Mouse (Mus musculus) CH12.LX (cell line): ENCODE measurements around the gene Maz. TPM values are rescaled to one million over a fixed set of nuclear protein-coding genes. Genes with fewer than 3 reads are reported as not detected.
A peak's percentile ranks its signal among the peaks of the same experiment; 100 is the strongest.

Experiments
- DNase-seq: peaks from one replicate; pipeline ENCODE4 v3.0.0-alpha.2; 2013; ENCODE audit errors: extremely low read depth
- H3K27ac ChIP-seq: 2 replicates; pipeline ENCODE4 v1.5.1; 2012; ENCODE audit warnings: low read depth, mild to moderate bottlenecking, control low read depth, moderate library complexity; ENCODE audit not compliant: insufficient read depth
- H3K27me3 ChIP-seq: replicated peaks from 2 replicates; pipeline ENCODE3; 2012; ENCODE audit warnings: inconsistent platforms
- H3K36me3 ChIP-seq, 2 experiments: replicated peaks in 1 of 2; 2 replicates each; pipeline versions ENCODE3 to v1.6.1; 2012; ENCODE audit warnings: inconsistent platforms in 1 of 2, low read length in 1 of 2, mild to moderate bottlenecking in 1 of 2, mixed read lengths in 1 of 2, moderate library complexity in 1 of 2; ENCODE audit not compliant: control insufficient read depth in 1 of 2, insufficient read depth in 1 of 2
- H3K4me1 ChIP-seq, 2 experiments: 2 replicates each; pipeline ENCODE4 v1.6.1; 2012; ENCODE audit warnings: inconsistent platforms in 1 of 2, moderate library complexity in 1 of 2; ENCODE audit not compliant: insufficient read depth in 2 of 2, control insufficient read depth in 1 of 2
- H3K4me2 ChIP-seq: 2 replicates; pipeline ENCODE4 v1.6.1; 2012; ENCODE audit warnings: low read depth, mild to moderate bottlenecking, control low read depth; ENCODE audit not compliant: poor library complexity, insufficient read depth, severe bottlenecking
- H3K4me3 ChIP-seq, 3 experiments: fragments of 150-350 bp in 1 of 3; sonication (generic) in 1 of 3; replicated peaks in 1 of 3; 2 replicates each; pipeline versions ENCODE3 to v1.5.1; 2011 to 2012; ENCODE audit warnings: low read depth in 2 of 3, low read length in 2 of 3, mild to moderate bottlenecking in 2 of 3, moderate library complexity in 2 of 3, control low read depth in 1 of 3, improper control_type of control experiment in 1 of 3, inconsistent platforms in 1 of 3, mixed read lengths in 1 of 3; ENCODE audit not compliant: poor library complexity in 1 of 3
- H3K79me2 ChIP-seq: replicated peaks from 2 replicates; pipeline ENCODE4 v1.6.1; 2012; ENCODE audit warnings: mild to moderate bottlenecking, moderate library complexity; ENCODE audit not compliant: control insufficient read depth, poor library complexity, insufficient read depth, severe bottlenecking; ENCODE audit errors: extremely low read depth
- H3K9ac ChIP-seq: 2 replicates; pipeline ENCODE4 v1.6.1; 2012; ENCODE audit warnings: low read depth, mild to moderate bottlenecking, control low read depth, moderate library complexity; ENCODE audit not compliant: insufficient read depth
- H3K9me3 ChIP-seq: replicated peaks from 2 replicates; pipeline ENCODE3; 2012; ENCODE audit warnings: low read length, inconsistent platforms, mixed read lengths
- CHD1 ChIP-seq: IDR thresholded peaks from 2 replicates; pipeline ENCODE4 v1.6.1; 2012; ENCODE audit warnings: low read depth, low read length, improper control_type of control experiment, inconsistent platforms
- CHD2 ChIP-seq: IDR thresholded peaks from 2 replicates; pipeline ENCODE4 v1.6.1; 2011; ENCODE audit warnings: low read length, improper control_type of control experiment
- CTCF ChIP-seq, 2 experiments: IDR thresholded peaks in 1 of 2; conservative IDR thresholded peaks in 1 of 2; 2 replicates each; pipeline ENCODE4 v1.5.1; 2011 to 2012; ENCODE audit warnings: low read depth in 2 of 2, low read length in 2 of 2, improper control_type of control experiment in 1 of 2, inconsistent platforms in 1 of 2, mild to moderate bottlenecking in 1 of 2, moderate library complexity in 1 of 2
- EP300 ChIP-seq: IDR thresholded peaks from 2 replicates; pipeline ENCODE4 v1.6.1; 2011; ENCODE audit warnings: low read length, improper control_type of control experiment
- KAT2A ChIP-seq: IDR thresholded peaks from 2 replicates; pipeline ENCODE4 v1.6.1; 2012; ENCODE audit warnings: low read length, improper control_type of control experiment, inconsistent platforms; ENCODE audit not compliant: insufficient replicate concordance
- MAZ ChIP-seq: IDR thresholded peaks from 2 replicates; pipeline ENCODE4 v1.6.1; 2012; ENCODE audit warnings: low read depth, mild to moderate bottlenecking, inconsistent platforms, low read length, improper control_type of control experiment, moderate library complexity
- MXI1 ChIP-seq: IDR thresholded peaks from 2 replicates; pipeline ENCODE4 v1.6.1; 2011; ENCODE audit warnings: mild to moderate bottlenecking, low read depth, low read length, improper control_type of control experiment
- POLR2A ChIP-seq: IDR thresholded peaks from 2 replicates; pipeline ENCODE4 v1.6.1; 2011; ENCODE audit warnings: low read depth, mild to moderate bottlenecking, improper control_type of control experiment, low read length
- SMC3 ChIP-seq: IDR thresholded peaks from 2 replicates; pipeline ENCODE4 v1.6.1; 2011; ENCODE audit warnings: low read depth, low read length, improper control_type of control experiment
- TBP ChIP-seq: conservative IDR thresholded peaks from 2 replicates; pipeline ENCODE4 v1.6.1; 2011; ENCODE audit warnings: low read depth, low read length, improper control_type of control experiment
- UBTF ChIP-seq: IDR thresholded peaks from 2 replicates; pipeline ENCODE4 v1.6.1; 2012; ENCODE audit warnings: low read depth, mild to moderate bottlenecking, inconsistent platforms, low read length, improper control_type of control experiment, moderate library complexity
- ZMIZ1 ChIP-seq: IDR thresholded peaks from 2 replicates; pipeline ENCODE4 v1.6.1; 2012; ENCODE audit warnings: low read depth, mild to moderate bottlenecking, inconsistent platforms, low read length, improper control_type of control experiment
- ZNF384 ChIP-seq: IDR thresholded peaks from 2 replicates; pipeline ENCODE4 v1.6.1; 2012; ENCODE audit warnings: low read depth, low read length, improper control_type of control experiment, inconsistent platforms
- dilution Hi-C: fragments of 300-500 bp; cut with MboI; formaldehyde crosslinking; loops from 2 replicates; pipeline ENCODE4 v1.14.3; 2020; ENCODE audit warnings: low sequenced_read_pairs; ENCODE audit not compliant: extremely low pct_unique_long_range_greater_than_20kb, extremely low pct_ligation_motif_present
- in situ Hi-C: fragments of 300-500 bp; cut with MboI; formaldehyde crosslinking; loops from 3 replicates; pipeline ENCODE4 v1.14.3; 2019; ENCODE audit warnings: low sequenced_read_pairs, low pct_ligation_motif_present, low pct_unique_long_range_greater_than_20kb, mixed read lengths
- polyA plus RNA-seq: library from polyadenylated mRNA; unstranded; fragments of >175 nt; gene quantifications from 2 replicates; pipeline ENCODE4 v1.2.1, GENCODE M21; 2012; ENCODE audit warnings: low read depth; ENCODE audit not compliant: insufficient read length
- total RNA-seq, 2 experiments: library from RNA; depleted of rRNA; stranded (reverse); fragments of 300-350 nt in 1 of 2; fragments of >200 nt in 1 of 2; gene quantifications; 2 replicates each; pipeline ENCODE4 v1.2.3; 2012 to 2014

Maz gene
- total and polyA plus RNA-seq, 3 experiments = 87.0 to 219 (median 91.2) TPM

GRCm38 (mm10) chr7:127070871-127071413 lies 44.1 kb upstream of the Maz start:
- H3K9me3 ChIP-seq = peaks cover 4% of the 10 kb centered on the region
- H3K4me3 ChIP-seq = no peak overlapping the region
- TF ChIP-seq POLR2A (no peak), UBTF (no peak), MXI1 (no peak), TBP (no peak), ZMIZ1 (no peak), CHD1 (no peak), EP300 (no peak), MAZ (no peak)
- dilution Hi-C loops = no loop called here
- no peaks in the 10 kb centered on the region for H3K79me2 ChIP-seq
- H3K27ac ChIP-seq = no peak overlapping the region
- peaks cover 0 to 6% of the 10 kb centered on the region in 2 experiments for H3K36me3 ChIP-seq
- peaks cover 2 to 6% of the 10 kb centered on the region in 2 experiments; a peak in 3 of 4 replicates for H3K4me1 ChIP-seq
- in situ Hi-C loops = no loop called here
- H3K9ac ChIP-seq = no peak overlapping the region
- no peak overlapping the region for H3K4me2 ChIP-seq
- DNase-seq = no peak
- H3K27me3 ChIP-seq = no peaks in the 10 kb centered on the region

GRCm38 (mm10) chr7:127066317-127066716 lies 39.5 kb upstream of the Maz start:
- dilution Hi-C loops = no loop called here
- no peak overlapping the region for H3K4me2 ChIP-seq
- H3K9ac ChIP-seq = no peak overlapping the region
- peaks cover 0 to 6% of the 10 kb centered on the region in 2 experiments; a peak in 1 of 4 replicates for H3K4me1 ChIP-seq
- no peaks in the 10 kb centered on the region for H3K27me3 ChIP-seq
- no peaks in the 10 kb centered on the region for H3K36me3 ChIP-seq
- H3K4me3 ChIP-seq = no peak overlapping the region
- H3K79me2 ChIP-seq = no peaks in the 10 kb centered on the region
- in situ Hi-C loops = no loop called here
- no peak overlapping the region for H3K27ac ChIP-seq
- no peak for TF ChIP-seq KAT2A
- TF ChIP-seq UBTF = no peak
- TF ChIP-seq CHD2 = no peak
- H3K9me3 ChIP-seq = no peaks in the 10 kb centered on the region
- no peak for DNase-seq

GRCm38 (mm10) chr7:127065538-127065937 lies 38.7 kb upstream of the Maz start:
- in situ Hi-C loops (no loop called here), dilution Hi-C loops (no loop called here)
- no peaks in the 10 kb centered on the region for H3K9me3 ChIP-seq
- H3K4me3 ChIP-seq = no peak overlapping the region
- H3K27me3 ChIP-seq = no peaks in the 10 kb centered on the region
- H3K4me1 ChIP-seq = peaks cover 0 to 6% of the 10 kb centered on the region in 2 experiments; a peak in 1 of 4 replicates
- DNase-seq = no peak
- no peak overlapping the region for H3K4me2 ChIP-seq
- no peak overlapping the region for H3K9ac ChIP-seq
- no peaks in the 10 kb centered on the region for H3K36me3 ChIP-seq
- TF ChIP-seq ZNF384 (no peak), SMC3 (peak; percentile 31), CTCF (conservative IDR thresholded peaks at IDR 0.05 in 1 of 2, IDR thresholded peaks at IDR 0.05 in 1 of 2; ENCODE audit: low read depth in 2 of 2, low read length in 2 of 2) (peak in 1 of 2 experiments; percentile 28; a peak in 2 of 4 replicates)
- H3K79me2 ChIP-seq = no peaks in the 10 kb centered on the region
- no peak overlapping the region for H3K27ac ChIP-seq
